Mouse (Mus musculus) A20 (cell line): ENCODE measurements at regions not wholly inside any gene's neighbourhood (a gene's known extent, or its start where the extent isn't known, plus 50 kb on each side); places are given as distances from the start of the nearest gene placed in this dataset.
"Not testable (repeated sequence)": the region's sequence is repeated elsewhere in the genome, so short reads cannot be mapped to it uniquely, and the experiment has no call there.

Experiments used
- DNase-seq: peaks from one replicate; pipeline ENCODE4 v3.0.0-alpha.2; 2011; ENCODE audit warnings: low read depth, low spot score

DNA sequence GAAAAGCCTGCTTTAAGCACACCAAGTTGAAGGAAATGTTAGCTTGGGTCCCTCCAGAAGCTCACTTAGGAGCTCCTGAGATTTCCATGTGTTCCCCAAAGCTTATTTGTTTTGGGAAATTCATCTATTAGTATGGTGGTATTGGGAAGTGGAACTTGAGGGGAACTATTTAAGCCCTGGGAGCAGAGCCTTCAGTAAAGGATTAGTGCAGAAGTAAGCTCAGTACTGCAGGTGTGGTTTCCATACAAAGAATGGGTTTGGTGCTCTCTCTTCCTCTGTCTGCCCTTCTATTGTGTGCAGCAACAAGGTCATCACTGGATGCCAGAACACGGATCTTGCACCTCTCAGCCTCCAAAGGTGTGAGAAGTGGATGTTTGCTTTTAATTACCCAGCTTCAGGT lies 57.2 kb downstream of the Foxa2 start:
- no peak for DNase-seq

DNA sequence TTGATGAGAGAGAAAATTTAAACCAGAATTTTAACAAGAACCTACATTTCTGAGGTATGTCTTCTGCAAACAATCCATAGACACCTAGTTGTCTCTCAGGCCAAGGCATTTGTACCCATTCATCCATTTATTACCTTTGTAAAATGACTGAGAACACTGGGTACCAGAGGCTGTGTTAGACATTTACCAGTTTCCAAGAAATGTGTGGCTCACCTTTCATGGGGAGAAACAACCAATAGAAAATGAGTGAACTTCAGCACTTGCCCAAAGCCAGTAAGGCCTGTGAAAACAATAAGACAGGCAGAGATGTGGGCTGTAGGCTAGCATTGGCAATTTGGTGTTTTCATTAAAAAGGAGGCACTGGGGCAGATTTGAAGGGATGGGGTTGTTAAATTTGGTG lies 58.2 kb downstream of the Foxa2 start:
- no peak for DNase-seq

DNA sequence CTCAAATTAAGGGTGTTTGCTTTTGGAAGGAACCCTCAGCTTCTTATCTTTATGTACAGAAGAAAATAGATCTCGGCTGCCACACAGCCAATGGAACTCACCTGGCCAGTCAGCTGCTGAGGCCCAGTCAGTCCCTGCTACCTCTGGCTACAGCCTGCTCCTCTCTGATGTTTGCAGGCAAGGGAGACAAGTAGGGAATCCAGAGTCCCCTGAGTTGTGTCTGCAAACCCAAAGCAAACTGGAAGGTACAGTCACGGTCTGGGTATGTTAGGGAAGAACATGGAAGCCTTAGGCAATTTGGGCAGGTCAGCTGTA lies 61.6 kb downstream of the Foxa2 start:
- DNase-seq: no peak

DNA sequence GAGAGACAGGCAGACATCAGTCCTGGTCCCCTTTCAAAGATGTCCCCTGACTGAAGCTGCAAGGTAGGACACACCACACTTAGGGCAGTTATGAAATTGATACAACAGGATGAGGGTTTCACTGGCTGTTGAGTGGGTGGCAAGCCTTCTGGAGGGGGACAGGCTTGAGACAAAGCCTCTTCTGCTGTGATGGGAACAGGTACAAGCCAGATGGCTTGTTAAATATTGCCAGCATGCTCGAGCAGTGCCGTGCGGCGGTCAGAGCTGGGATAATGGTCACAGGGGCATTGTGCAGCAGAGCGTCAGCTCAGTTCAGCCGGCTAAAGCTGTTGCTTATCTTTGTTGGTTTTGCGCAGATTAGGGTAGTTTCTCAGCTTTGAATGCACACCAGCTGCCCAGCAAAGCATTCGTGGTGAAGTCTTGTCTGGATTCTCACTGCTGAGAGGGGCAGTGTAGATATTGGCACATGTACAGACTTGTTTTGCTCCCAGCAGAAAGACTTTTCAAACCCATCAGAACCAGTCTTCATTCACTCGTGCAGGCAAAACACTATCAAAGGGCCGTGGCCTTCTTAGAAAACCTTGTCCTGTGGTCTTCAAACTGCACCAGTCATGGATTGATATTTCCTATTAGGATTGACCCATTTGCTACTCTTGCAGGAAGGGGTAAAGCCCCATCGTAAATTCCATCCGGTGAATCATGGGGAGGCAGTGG lies 62.1 kb downstream of the Foxa2 start:
- no peak for DNase-seq

DNA sequence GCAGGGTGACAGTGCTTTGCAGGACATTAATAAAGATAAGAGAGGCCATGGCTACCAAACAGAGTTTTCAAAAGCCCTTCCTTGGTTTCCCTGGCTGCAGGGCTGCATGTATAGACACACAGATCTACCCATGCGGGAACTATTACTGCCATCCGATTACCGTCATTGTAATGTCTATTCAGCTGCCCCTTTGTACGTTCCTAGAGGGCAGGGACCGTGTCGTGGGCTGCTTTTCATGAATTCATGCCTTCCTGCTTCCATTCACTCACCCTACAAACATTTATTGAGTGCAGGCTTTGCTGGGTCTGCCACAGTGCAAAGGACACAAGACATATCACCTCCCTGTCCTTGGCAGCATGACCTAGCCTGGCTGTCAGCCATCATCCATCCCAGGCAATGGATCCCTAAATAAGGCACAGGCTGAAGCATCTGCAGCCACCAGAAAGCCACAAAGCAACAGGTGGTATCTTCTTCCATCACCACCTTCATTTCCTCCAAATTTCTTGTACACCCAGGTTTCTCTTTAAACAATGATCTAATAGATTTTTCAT lies 65.8 kb downstream of the Foxa2 start:
- DNase-seq: no peak

DNA sequence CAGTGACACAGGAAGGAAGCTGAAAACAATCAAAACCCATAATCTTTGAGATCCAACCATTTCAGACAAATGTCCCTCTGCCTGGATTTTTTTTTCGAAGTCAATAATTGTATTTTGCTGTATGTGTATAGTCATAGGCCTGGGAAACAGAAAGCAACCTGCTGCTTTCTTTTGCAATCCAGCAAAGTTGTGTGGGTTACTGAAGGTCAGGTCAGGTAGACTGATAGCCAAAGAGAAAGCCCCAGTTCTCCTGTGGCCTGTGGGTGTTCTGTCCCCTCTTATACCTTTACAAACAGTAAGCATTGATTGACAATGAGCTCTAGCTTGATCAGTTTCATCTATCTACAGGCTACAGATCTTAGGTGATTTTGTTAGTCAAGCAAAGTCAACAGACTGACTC lies 66.4 kb downstream of the Foxa2 start:
- no peak for DNase-seq

DNA sequence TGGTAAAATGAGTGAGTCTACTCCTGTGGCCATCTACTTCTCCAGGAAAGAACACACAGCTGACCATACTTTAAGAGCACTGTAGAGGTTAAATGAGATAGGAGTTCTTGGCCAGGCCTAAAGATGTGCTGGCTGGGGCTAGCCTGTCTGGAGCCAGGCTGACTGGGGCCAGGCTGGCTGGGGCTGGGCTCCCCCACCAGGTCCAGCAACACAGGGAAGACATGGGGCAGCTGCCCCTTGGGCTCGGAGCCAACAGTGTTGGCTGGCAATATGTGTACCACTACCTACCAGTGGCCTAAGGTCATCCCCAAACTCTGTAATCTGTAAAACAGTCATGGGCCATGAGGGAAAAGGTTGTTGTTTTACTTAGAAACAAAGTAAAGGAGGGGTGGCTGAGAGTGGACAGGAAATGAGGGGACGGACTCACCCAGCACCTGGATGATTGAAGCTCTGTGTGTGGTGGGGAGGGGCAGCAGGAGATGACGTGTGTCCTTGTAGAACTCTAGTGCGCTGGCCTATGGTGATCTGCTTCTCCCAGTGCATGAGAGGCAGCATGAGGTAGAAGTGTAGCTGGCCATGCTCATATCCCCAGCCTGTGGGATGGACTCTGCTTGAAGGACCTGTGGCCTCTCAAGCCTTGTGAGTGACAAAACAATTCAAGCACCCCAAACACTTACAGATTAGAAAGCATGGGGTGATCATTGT lies 67.0 kb downstream of the Foxa2 start:
- DNase-seq: no peak

DNA sequence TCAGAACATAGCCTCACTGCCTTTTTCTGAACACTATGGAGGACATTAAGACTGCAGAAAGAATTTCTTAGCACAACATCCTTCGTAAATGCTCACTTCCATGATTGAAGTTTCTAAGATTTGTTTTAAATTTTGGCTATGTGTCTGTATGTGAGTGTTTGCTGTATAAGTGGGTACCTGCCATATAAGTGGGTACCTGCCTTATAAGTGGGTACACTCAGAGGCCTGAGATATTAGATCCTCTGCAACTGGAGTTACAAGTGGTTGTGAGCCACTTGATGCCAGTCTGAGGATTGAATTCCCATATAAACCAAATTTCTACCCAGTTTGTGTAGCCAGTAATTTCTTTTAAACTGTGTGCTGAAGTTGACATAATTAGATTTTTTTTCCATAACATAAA lies 67.8 kb downstream of the Foxa2 start:
- DNase-seq: no peak

DNA sequence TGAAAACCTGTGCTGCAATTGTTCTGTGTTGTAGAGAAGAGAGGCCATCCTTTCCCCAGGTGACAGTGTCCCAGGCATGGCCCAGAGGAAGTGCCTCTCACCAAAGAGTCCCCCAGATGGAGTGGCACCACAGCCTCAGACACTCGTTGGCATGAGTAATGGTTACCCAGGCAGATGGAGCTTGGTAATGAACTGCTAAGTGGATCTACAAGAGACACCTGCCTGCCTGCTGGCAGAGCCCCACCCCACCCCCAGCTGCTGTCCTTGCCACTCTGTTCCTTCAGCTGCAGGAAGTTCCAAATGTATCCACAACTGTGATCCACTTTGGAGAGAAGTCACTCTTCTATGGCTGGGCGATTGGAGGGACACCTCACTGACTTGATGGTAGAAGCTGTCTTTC lies 72.0 kb downstream of the Foxa2 start:
- DNase-seq: no peak

DNA sequence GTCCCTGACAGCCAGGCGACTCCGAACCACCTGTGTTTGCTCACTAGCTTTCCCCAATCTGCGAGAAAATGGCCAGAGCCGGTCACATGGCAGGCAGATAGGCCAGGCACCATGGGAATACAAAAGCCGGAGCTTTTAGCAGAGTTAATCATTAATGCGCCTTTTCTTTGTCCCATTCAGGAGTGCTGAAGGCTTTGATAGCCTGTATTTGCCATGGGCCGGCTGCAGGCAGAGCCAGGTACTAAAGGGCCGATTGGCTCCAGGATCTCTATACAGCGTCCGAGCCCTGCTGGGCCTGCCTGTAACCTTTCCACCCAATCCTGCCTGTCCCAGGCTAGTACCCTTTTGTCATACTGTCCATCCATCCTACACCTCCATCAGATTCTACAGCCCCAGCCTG lies 78.1 kb downstream of the Foxa2 start:
- no peak for DNase-seq

DNA sequence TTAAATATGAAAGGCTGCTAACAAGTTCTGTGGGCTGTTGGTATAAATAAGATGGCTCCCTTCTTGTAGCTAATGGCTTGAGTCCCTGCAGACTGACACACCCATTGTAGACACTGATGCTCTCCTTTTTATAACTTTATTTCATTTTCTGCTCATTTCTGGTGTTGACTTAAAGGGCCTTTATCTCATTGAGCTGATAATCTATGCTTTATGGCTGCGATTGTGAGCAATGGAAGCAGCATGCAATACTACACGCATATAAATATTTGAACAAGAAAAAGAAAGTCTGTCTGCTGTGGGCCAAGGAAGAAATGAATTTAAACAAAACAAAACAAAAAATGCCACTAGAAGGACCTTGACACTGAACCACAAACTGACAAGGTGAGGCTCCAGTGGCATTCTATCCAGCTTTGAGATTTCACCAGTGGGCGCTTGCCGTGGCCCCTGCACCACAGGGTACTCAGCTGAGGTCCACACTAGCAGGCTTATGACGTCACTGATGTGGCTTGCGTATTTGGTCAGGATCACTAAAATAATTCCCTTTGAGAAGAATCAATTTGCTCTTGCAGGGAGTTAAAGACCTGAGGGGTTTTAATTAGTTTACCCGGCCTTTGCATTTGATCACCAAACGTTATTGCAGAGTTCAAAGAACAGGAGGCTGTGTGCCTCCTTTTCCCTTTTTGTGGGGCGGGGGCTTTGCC lies 78.8 kb downstream of the Foxa2 start:
- DNase-seq: no peak

DNA sequence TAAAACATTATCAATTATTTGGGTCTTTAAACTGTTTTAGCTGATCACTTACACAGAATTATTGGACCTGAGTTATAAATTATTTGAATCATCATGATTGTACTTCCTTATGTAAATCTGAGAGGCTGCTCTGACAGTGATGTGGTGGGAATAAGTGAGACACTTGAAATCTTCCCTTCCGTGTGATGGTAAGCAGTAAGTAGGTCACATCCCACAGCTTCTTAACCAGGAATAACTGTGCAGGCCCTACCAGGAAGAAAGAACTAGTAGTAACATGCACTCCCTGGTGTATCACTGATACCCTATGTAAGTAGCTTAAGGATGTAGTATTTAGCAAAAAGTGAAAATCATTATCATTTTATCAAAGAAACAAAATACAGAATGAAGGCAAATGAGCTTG lies 83.5 kb downstream of the Foxa2 start:
- not testable (repeated sequence) for DNase-seq

DNA sequence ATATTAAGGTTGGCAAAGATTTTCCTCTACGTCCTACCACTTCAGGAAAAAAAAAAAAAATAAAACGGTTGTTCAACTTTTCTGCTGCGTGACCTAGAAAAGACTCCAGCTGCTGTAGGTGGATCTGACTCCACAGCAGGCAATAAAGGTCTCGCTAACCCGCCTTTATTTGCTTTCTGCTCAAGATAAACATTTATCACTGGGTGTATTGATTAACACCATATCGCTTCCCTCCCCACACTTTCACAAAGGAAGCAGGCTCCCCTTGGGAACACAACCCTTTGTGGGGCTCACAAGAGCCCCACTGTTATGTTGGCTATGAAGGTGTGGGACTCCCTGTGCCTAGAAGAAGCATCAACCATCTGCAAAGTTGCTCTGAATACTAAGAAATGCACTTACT lies 85.1 kb downstream of the Foxa2 start:
- DNase-seq: no peak

DNA sequence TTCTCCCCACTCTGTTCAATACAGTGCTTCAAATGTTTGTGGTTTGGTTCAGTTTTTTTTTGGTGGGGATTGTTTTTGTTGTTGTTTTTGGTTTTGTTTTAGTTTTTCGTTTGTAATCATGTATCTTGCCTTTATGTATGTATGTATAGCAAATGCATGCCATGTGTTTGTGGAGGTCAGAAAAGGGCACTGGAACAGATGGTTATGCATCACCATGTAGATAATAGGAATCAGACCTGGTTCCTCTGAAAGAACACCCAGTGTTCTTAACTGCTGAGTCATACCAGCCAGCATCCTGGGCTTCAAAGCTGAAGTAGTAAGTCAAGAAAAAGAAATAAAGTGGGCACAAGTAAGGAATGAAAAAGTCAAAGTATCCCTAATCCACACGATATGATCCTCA lies 92.6 kb downstream of the Foxa2 start:
- DNase-seq: no peak

DNA sequence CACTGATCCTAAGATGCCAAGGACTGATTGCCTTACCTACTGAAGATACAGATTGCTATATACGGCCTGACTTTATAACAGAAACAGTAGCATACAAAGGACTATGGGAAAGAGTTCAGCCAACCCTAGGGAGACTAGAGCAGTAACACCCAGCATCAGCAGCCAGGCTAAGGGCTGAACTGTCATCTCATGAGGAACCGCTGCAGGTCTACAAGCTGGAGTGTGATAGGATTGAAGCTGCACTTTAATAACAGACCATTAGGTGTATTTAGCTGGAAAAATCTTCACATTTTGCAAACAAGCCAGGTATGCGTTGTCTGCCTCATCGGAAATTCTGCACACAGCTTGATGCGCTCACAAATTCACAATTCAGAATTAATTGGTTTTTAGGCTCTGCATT lies 95.5 kb downstream of the Foxa2 start:
- no peak for DNase-seq

DNA sequence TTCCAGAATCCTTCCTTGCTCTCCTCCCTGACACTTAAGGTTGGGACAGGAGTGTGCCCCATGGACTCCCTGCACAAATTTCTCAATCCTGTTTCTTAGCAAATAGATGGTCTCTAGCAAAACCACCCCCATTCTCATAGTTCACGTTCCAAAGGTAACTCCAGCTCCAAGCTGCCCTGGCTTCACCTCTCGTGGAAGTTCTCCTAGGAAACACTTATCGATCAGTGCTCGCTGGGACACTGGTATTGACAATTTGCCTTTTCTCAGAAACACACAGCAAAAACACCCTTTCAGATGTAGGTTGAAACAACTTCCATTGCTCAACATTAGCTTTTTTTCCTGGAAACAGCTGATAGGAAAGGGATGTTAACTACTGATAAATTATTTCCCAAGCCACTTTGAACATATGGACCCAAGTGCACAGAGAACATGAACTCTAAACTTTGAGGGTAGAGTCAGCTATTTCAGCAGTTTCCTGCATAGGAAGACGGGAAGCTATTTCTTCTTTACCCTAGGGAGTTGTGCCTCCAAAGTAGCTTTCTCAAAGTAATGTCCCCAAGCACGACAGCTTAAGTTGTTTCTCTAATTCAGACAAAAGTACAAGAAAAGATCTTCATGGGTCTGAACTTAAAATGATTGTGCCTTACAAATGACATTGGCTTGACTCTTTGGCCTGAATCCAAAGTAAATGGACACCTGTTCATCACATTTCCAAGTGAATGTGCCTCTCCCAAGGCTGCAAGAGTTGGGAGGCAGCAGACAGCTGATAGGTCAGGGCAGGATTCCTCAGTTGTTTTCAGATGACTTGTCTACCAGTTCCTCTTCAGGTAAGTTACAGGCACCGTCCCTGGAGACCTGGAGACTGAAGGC lies 102.4 kb downstream of the Foxa2 start:
- DNase-seq: no peak

DNA sequence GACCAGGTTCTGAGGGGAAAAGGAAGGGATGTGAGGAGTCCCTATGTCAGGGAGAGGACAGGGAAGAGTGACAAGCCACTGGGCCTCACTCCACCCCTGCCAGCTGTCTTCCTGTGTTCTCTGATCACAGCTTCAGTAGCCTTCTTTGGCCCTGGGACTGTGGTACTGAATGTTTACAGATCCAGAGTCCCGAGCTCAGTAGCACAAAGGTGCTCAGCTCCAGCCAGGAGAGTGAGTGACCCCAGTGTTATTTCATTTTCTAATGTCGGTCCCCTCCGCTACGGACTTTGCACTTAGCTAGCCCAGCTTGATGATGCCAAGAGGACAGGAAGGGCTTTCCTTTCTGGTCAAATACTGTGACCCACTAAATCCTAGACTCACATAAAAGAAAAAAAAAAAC lies 104.2 kb downstream of the Foxa2 start:
- DNase-seq: no peak

DNA sequence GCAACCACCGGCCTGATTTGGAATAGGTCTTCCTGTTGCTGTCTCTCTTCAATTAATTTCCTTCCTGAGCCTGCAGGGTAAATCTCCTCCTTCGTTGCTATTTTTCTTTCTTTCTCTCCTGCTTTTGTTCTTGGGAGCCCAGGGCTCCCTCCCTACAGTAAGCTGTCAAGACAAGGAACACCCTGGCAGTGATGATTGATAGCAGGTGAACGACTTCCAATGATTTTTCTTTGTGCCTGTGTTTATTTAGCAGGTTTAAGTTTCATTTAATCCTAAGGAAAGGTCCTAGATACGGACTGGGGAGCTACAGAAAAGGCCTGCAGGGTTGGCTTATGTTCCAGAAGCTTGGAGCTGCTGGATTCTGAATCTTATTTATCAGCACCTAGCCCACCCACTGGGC lies 105.5 kb downstream of the Foxa2 start:
- no peak for DNase-seq

DNA sequence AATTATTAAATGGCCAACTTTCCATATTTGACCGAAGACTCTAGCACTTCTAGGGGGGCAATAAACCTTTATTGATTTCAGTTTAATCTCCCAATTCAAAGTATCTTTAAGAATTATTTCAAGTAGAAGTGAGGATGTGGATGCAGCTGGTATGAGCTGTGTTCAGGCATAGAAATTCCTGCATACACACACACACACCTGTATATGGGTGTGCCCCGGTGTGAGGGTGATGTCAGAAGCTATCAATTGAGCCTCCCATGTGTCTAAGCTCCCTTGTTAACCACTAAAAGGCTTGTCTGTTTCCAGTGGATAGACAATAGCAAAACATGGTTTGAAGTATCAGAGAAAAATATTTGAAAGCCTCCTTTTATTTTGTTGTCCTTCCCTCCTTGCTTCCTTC lies 114.3 kb downstream of the Foxa2 start:
- no peak for DNase-seq

DNA sequence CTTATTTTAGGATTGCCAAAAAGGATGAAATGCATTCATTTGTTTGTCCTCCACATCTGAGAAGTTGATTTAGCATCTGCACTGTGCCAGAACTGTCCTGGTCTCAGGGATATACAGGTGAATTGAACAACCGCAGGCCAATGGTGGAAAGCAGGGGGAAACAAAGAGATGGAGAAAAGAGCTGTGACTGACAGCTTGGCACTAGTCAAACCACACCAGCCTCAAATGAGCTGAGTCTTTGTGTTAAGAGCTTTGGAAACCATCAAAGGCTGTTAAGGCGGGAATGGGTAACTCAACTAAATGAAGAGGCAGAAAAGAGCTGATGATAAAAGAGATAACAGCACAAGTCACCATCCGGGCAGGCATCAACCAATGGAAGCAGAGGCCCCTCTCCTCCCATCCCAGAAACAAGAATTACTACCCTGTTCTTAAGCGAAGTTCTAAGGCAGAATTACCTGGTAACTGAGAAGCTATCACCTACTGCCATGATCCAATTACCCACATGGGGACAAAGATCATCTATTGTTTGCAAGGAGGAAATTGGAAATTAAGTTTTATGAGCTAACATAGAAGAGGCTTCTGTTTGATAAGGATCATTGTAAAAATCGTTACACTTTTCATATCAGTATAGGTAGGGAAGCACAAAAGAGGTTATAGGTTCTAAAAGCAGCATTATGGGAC lies 117.6 kb downstream of the Foxa2 start:
- no peak for DNase-seq
